ENCODE assay signal across 9 mouse cellular contexts in the genomic region with DNA sequence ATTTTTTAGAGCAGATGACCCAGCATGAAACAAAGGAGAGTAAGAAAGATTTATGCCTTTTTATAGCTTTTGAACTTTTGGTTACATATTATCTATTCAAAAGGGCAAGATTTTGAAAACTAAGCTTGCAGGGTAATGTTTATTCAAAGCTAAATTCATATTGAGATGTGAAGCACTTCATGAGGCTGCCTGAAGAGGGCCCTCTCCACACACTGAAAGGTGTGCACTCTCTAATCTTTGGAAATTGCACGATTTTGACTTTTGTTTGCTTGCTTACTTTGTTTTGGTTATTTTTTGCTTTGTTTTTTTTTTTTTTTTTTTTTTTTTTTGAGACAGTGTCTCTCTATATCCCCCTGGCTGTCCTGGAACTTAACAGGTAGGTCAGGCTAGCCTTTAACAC. TPM values are rescaled to one million over a fixed set of nuclear protein-coding genes. Genes with fewer than 3 reads are reported as not detected.
A peak's percentile ranks its signal among the peaks of the same experiment; 100 is the strongest.
DNase-seq lines count a peak whose midpoint lies in the region; ATAC-seq and TF ChIP-seq lines count a peak whose summit lies in the region.
"Had no signal": no experiment of that assay in that cellular context is flagged by ENCODE, and none has a peak within 500 bp of the region (broad histone marks: within the 10 kb centered on the region; RNA-seq: fewer than 3 reads in every experiment).

No protein-coding gene starts in this region.

- ATAC-seq in liver, embryonic 13.5 days (ENCODE audit: low read depth) = no peak
- ATAC-seq in hindbrain, embryonic 16.5 days = no peak

- no peak overlapping the region for H3K27ac ChIP-seq in liver, embryonic 13.5 days
- H3K27ac ChIP-seq in hindbrain, embryonic 16.5 days (ENCODE audit: low read depth, low read length) = no peak overlapping the region
- no peak overlapping the region for H3K27ac ChIP-seq in heart, embryonic 10.5 days
- H3K27ac ChIP-seq: midbrain, embryonic 12.5 days had no signal

- peaks cover 62% of the 10 kb centered on the region for H3K4me1 ChIP-seq in E14TG2a.4 (replicated peaks; ENCODE audit: low read depth, low read length)
- H3K4me1 ChIP-seq in liver, embryonic 13.5 days (replicated peaks) = peaks cover 38% of the 10 kb centered on the region
- H3K4me1 ChIP-seq in hindbrain, embryonic 16.5 days (ENCODE audit: control insufficient read depth, insufficient read depth, low read depth, low read length) = peaks cover 3% of the 10 kb centered on the region
- H3K4me1 ChIP-seq in heart, embryonic 10.5 days = peaks cover 22% of the 10 kb centered on the region

- whole genome bisulfite sequencing in liver, embryonic 13.5 days (ENCODE audit: insufficient replicate concordance) = 10% methylated on average over 1 of the region's 1 CpGs
- 12% methylated on average over 1 of the region's 1 CpGs for WGBS in hindbrain, embryonic 16.5 days
- WGBS in heart, embryonic 10.5 days = 26% methylated on average over 1 of the region's 1 CpGs

- H3K4me2 ChIP-seq in liver, embryonic 13.5 days = no peak overlapping the region
- no peak overlapping the region for H3K4me2 ChIP-seq in hindbrain, embryonic 16.5 days (ENCODE audit: low read length)
- H3K4me2 ChIP-seq: midbrain, embryonic 12.5 days had no signal

- no peak overlapping the region for H3K4me3 ChIP-seq in E14TG2a.4 (replicated peaks; ENCODE audit: low read length)
- no peak overlapping the region for H3K4me3 ChIP-seq in liver, embryonic 13.5 days (replicated peaks)
- no peak overlapping the region for H3K4me3 ChIP-seq in hindbrain, embryonic 16.5 days (ENCODE audit: low read length)
- no peak overlapping the region for H3K4me3 ChIP-seq in heart, embryonic 10.5 days
- H3K4me3 ChIP-seq: midbrain, embryonic 12.5 days had no signal

- no peaks in the 10 kb centered on the region for H3K9me3 ChIP-seq in E14TG2a.4 (ENCODE audit: low read length)
- no peaks in the 10 kb centered on the region for H3K9me3 ChIP-seq in liver, embryonic 13.5 days (replicated peaks)
- no peaks in the 10 kb centered on the region for H3K9me3 ChIP-seq in hindbrain, embryonic 16.5 days (ENCODE audit: control insufficient read depth, low read length)
- H3K9me3 ChIP-seq in heart, embryonic 10.5 days = no peaks in the 10 kb centered on the region
- H3K9me3 ChIP-seq: midbrain, embryonic 12.5 days had no signal

- H3K27me3 ChIP-seq in E14TG2a.4 (ENCODE audit: insufficient read depth, low read length) = 0 out of 2 replicates have a peak, but pooled peaks cover 3% of the 10 kb centered on the region
- H3K27me3 ChIP-seq in liver, embryonic 13.5 days = no peaks in the 10 kb centered on the region
- H3K27me3 ChIP-seq in hindbrain, embryonic 16.5 days (replicated peaks; ENCODE audit: control insufficient read depth, insufficient read depth, low read length) = no peaks in the 10 kb centered on the region
- no peaks in the 10 kb centered on the region for H3K27me3 ChIP-seq in heart, embryonic 10.5 days (ENCODE audit: insufficient read depth, poor library complexity, severe bottlenecking)

- TF ChIP-seq CTCF in E14TG2a.4 (conservative IDR thresholded peaks at IDR 0.05; ENCODE audit: low read length) = peak; percentile 45

- no peaks in the 10 kb centered on the region for H3K36me3 ChIP-seq in E14TG2a.4 (ENCODE audit: insufficient read depth, low read length)
- no peaks in the 10 kb centered on the region for H3K36me3 ChIP-seq in liver, embryonic 13.5 days
- no peaks in the 10 kb centered on the region for H3K36me3 ChIP-seq in hindbrain, embryonic 16.5 days (ENCODE audit: control insufficient read depth, insufficient read depth, low read length)
- H3K36me3 ChIP-seq in heart, embryonic 10.5 days = peaks cover 2% of the 10 kb centered on the region; the same call in 1 of the 2 replicates
- H3K36me3 ChIP-seq: midbrain, embryonic 12.5 days had no signal

- peak; percentile 33 for DNase-seq in heart, postnatal 4 days
- DNase-seq in heart, adult 8-10 months (ENCODE audit: low spot score) = no peak
- peak; percentile 60 for DNase-seq in 416B (ENCODE audit: low read depth)
- DNase-seq in liver, embryonic 13.5 days = no peak
- DNase-seq in right cerebral cortex, postnatal 10 days (ENCODE audit: low spot score in 2 of 2) = no peak
- no peak for DNase-seq in heart, embryonic 10.5 days (ENCODE audit: low spot score)

- peak overlapping the region; percentile 22; the same call in 1 of the 2 replicates for H3K9ac ChIP-seq in liver, embryonic 13.5 days
- no peak overlapping the region for H3K9ac ChIP-seq in hindbrain, embryonic 16.5 days (ENCODE audit: low read depth, low read length)
- H3K9ac ChIP-seq: midbrain, embryonic 12.5 days had no signal

RNA-seq across cellular contexts. Expression of gene Cdc14b, which starts 24.7 kb away (rescaled TPM):
- 10 to 100 TPM; 10.8 to 11.4 TPM for total RNA-seq in heart, postnatal 4 days (2021)
- 10 to 100 TPM in 2 of 4 experiments, 1 to 10 TPM in 2; 7.7 to 11.5 (median 9.7) TPM for total RNA-seq in heart, adult 8-10 months (2022)
- 6.9 and 8.9 TPM in 2 replicates for polyA plus RNA-seq in liver, embryonic 13.5 days (2015; fragmentation: Nextera tagmentation; extraction: Ambion mirVana)
- polyA plus RNA-seq in hindbrain, embryonic 16.5 days (2015; fragmentation: Nextera tagmentation; extraction: Ambion mirVana) = 2.8 and 3.4 TPM in 2 replicates
- polyA plus RNA-seq in heart, embryonic 10.5 days (2016; fragmentation: Nextera tagmentation; extraction: Ambion mirVana) = 23.7 and 26.8 TPM in 2 replicates

Comparison
In these comparisons a context has a peak if more than half of its experiments do, and no peak if none do; other contexts are left out.
1. DNase-seq: peak in heart, postnatal 4 days (single experiment) and 416B (single experiment); none in heart, adult 8-10 months (single experiment), liver, embryonic 13.5 days (single experiment), right cerebral cortex, postnatal 10 days (0 of 2) and heart, embryonic 10.5 days (single experiment).